Mouse (Mus musculus) forebrain, embryonic 12.5 days (tissue): ENCODE data around the gene Mafg. TPM values are rescaled to one million over a fixed set of nuclear protein-coding genes. Genes with fewer than 3 reads are reported as not detected.

Source experiments
- ATAC-seq: fragments of 200-750 bp; cut with Nextera tagmentation; 2 replicates; pipeline ENCODE4 v1.8.0; 2017; ENCODE audit warnings: moderate TSS enrichment; ENCODE audit not compliant: low FRiP score
- H3K27ac ChIP-seq: fragments of 300-500 bp; sonication (generic); 2 replicates; pipeline ENCODE4 v1.5.1; 2016; ENCODE audit warnings: mild to moderate bottlenecking
- H3K27me3 ChIP-seq: fragments of 300-500 bp; sonication (generic); 2 replicates; pipeline ENCODE4 v1.6.1; 2016; ENCODE audit warnings: mild to moderate bottlenecking
- H3K36me3 ChIP-seq: fragments of 300-500 bp; sonication (generic); replicated peaks from 2 replicates; pipeline ENCODE4 v1.6.1; 2016; ENCODE audit warnings: mild to moderate bottlenecking
- H3K4me1 ChIP-seq: fragments of 300-500 bp; sonication (generic); 2 replicates; pipeline ENCODE4 v1.6.1; 2016
- H3K4me2 ChIP-seq: fragments of 300-500 bp; sonication (generic); 2 replicates; pipeline ENCODE4 v1.6.1; 2016; ENCODE audit warnings: mild to moderate bottlenecking, moderate library complexity
- H3K4me3 ChIP-seq: fragments of 300-500 bp; sonication (generic); replicated peaks from 2 replicates; pipeline ENCODE4 v1.5.1; 2016; ENCODE audit warnings: mild to moderate bottlenecking
- H3K9ac ChIP-seq: fragments of 300-500 bp; sonication (generic); 2 replicates; pipeline ENCODE4 v1.6.1; 2016; ENCODE audit warnings: mild to moderate bottlenecking
- H3K9me3 ChIP-seq: fragments of 300-500 bp; sonication (generic); 2 replicates; pipeline ENCODE4 v1.6.1; 2016
- WGBS: fragments of 180-500 bp; shearing (Covaris S2); methylation state at CpG from one replicate; pipeline ENCODE4 v1.1.7; 2016; 5-methylcytosine and 5-hydroxymethylcytosine counted together
- polyA plus RNA-seq: library from polyadenylated mRNA; unstranded; fragments of >200 nt; fragmentation: Nextera tagmentation; extraction: Ambion mirVana; gene quantifications from 2 replicates; pipeline ENCODE4 v1.2.1, GENCODE M21; 2016

Gene Mafg
- polyA plus RNA-seq, 1 experiment from 2014 or later, result 32.9 TPM

GRCm38 (mm10) chr11:120660301-120661075, 27.1 kb upstream of the Mafg start:
- H3K4me1 ChIP-seq, result peaks cover 23% of the 10 kb centered on the region
- no peaks in the 10 kb centered on the region for H3K36me3 ChIP-seq
- H3K27ac ChIP-seq, result no peak overlapping the region
- peak overlapping the region; percentile 41 for H3K4me3 ChIP-seq
- under 1% methylated on average over 82 of the region's 95 CpGs for WGBS
- H3K9me3 ChIP-seq, result no peaks in the 10 kb centered on the region
- peak overlapping the region; percentile 60 for H3K4me2 ChIP-seq
- peak overlapping the region; percentile 33; the same call in 1 of the 2 replicates for H3K9ac ChIP-seq
- 0 out of 2 replicates have a peak, but pooled peaks have one; percentile 36 for ATAC-seq
- H3K27me3 ChIP-seq, result peaks cover 97% of the 10 kb centered on the region

GRCm38 (mm10) chr11:120659509-120660300, 26.3 kb upstream of the Mafg start:
- H3K4me2 ChIP-seq, result peak overlapping the region; percentile 60
- ATAC-seq, result 0 out of 2 replicates have a peak, but pooled peaks have one; percentile 6
- H3K27ac ChIP-seq, result no peak overlapping the region
- WGBS, result 3% methylated on average over 45 of the region's 50 CpGs
- peaks cover 23% of the 10 kb centered on the region for H3K4me1 ChIP-seq
- no peaks in the 10 kb centered on the region for H3K9me3 ChIP-seq
- H3K27me3 ChIP-seq, result peaks cover 93% of the 10 kb centered on the region
- peak overlapping the region; percentile 33; the same call in 1 of the 2 replicates for H3K9ac ChIP-seq
- H3K36me3 ChIP-seq, result no peaks in the 10 kb centered on the region
- H3K4me3 ChIP-seq, result peak overlapping the region; percentile 41

GRCm38 (mm10) chr11:120658876-120659410, 25.5 kb upstream of the Mafg start:
- H3K4me3 ChIP-seq, result no peak overlapping the region
- no peak overlapping the region for H3K4me2 ChIP-seq
- H3K36me3 ChIP-seq, result no peaks in the 10 kb centered on the region
- no peaks in the 10 kb centered on the region for H3K9me3 ChIP-seq
- H3K27me3 ChIP-seq, result peaks cover 95% of the 10 kb centered on the region
- H3K9ac ChIP-seq, result no peak overlapping the region
- H3K4me1 ChIP-seq, result peaks cover 23% of the 10 kb centered on the region
- H3K27ac ChIP-seq, result no peak overlapping the region
- no peak for ATAC-seq
- 5% methylated on average over 24 of the region's 24 CpGs for WGBS

GRCm38 (mm10) chr11:120657301-120657700, 23.9 kb upstream of the Mafg start:
- WGBS, result 85% methylated on average over 4 of the region's 4 CpGs
- Histone ChIP-seq H3K4me1 (peaks cover 23% of the 10 kb centered on the region), H3K9me3 (no peaks in the 10 kb centered on the region), H3K27me3 (peaks cover 79% of the 10 kb centered on the region), H3K4me3 (no peak overlapping the region), H3K27ac (no peak overlapping the region), H3K9ac (no peak overlapping the region), H3K36me3 (no peaks in the 10 kb centered on the region), H3K4me2 (no peak overlapping the region)
- ATAC-seq, result no peak

- Histone ChIP-seq H3K27ac (no peak overlapping the region), H3K9ac (no peak overlapping the region), H3K4me2 (no peak overlapping the region), H3K36me3 (no peaks in the 10 kb centered on the region), H3K27me3 (peaks cover 61% of the 10 kb centered on the region), H3K9me3 (no peaks in the 10 kb centered on the region), H3K4me3 (no peak overlapping the region), H3K4me1 (peaks cover 7% of the 10 kb centered on the region)
- WGBS, result 75% methylated on average over 3 of the region's 3 CpGs
- ATAC-seq, result no peak
Measured at GRCm38 (mm10) chr11:120654741-120655140, 21.3 kb upstream of the Mafg start.

- H3K36me3 ChIP-seq, result no peaks in the 10 kb centered on the region
- no peak overlapping the region for H3K4me2 ChIP-seq
- no peak overlapping the region for H3K4me3 ChIP-seq
- no peak for ATAC-seq
- H3K4me1 ChIP-seq, result peaks cover 9% of the 10 kb centered on the region
- no peaks in the 10 kb centered on the region for H3K9me3 ChIP-seq
- H3K27me3 ChIP-seq, result peaks cover 44% of the 10 kb centered on the region
- no peak overlapping the region for H3K27ac ChIP-seq
- no peak overlapping the region for H3K9ac ChIP-seq
- 69% methylated on average over 3 of the region's 3 CpGs for WGBS
Measured at GRCm38 (mm10) chr11:120651872-120652271, 18.5 kb upstream of the Mafg start.

- H3K4me2 ChIP-seq, result peak within 1 kb of the TSS; percentile 35
- no peaks in the 10 kb centered on the region for H3K36me3 ChIP-seq
- peaks cover 28% of the 10 kb centered on the region for H3K27me3 ChIP-seq
- 6% methylated on average over 13 of the region's 13 CpGs for WGBS
- H3K9me3 ChIP-seq, result no peaks in the 10 kb centered on the region
- no peak for ATAC-seq
- no peak within 1 kb of the TSS for H3K27ac ChIP-seq
- no peak within 1 kb of the TSS for H3K9ac ChIP-seq
- no peak within 1 kb of the TSS for H3K4me3 ChIP-seq
- H3K4me1 ChIP-seq, result peaks cover 12% of the 10 kb centered on the region
Measured at GRCm38 (mm10) chr11:120648001-120648476, 14.6 kb upstream of the Mafg start, which contains the start of gene Myadml2. Myadml2 (minus strand) TSS chr11:120648158.

- Histone ChIP-seq H3K27me3 (peaks cover 36% of the 10 kb centered on the region), H3K9ac (no peak overlapping the region), H3K4me2 (no peak overlapping the region), H3K4me1 (peaks cover 20% of the 10 kb centered on the region), H3K36me3 (no peaks in the 10 kb centered on the region), H3K4me3 (no peak overlapping the region), H3K9me3 (no peaks in the 10 kb centered on the region), H3K27ac (no peak overlapping the region)
- 82% methylated on average over 35 of the region's 35 CpGs for WGBS
- ATAC-seq, result no peak
Measured at GRCm38 (mm10) chr11:120647047-120647830, 13.8 kb upstream of the Mafg start.

- H3K9ac ChIP-seq, result peak within 1 kb of the TSS; percentile 66
- 0 out of 2 replicates have a peak within 1 kb of the TSS, but pooled peaks have one; percentile 2 for H3K27ac ChIP-seq
- H3K4me1 ChIP-seq, result peaks cover 23% of the 10 kb centered on the region
- ATAC-seq, result peak; percentile 99
- H3K27me3 ChIP-seq, result peaks cover 40% of the 10 kb centered on the region
- H3K4me2 ChIP-seq, result peak within 1 kb of the TSS; percentile 90
- no peaks in the 10 kb centered on the region for H3K9me3 ChIP-seq
- WGBS, result 0% methylated on average over 15 of the region's 15 CpGs
- no peaks in the 10 kb centered on the region for H3K36me3 ChIP-seq
- H3K4me3 ChIP-seq, result peak within 1 kb of the TSS; percentile 49
Measured at GRCm38 (mm10) chr11:120643601-120643987, 10.2 kb upstream of the Mafg start, which contains the start of gene Pycr1. Pycr1 (minus strand) TSS chr11:120643769.

- peak overlapping the region; percentile 66 for H3K9ac ChIP-seq
- peak; percentile 52 for ATAC-seq
- peaks cover 20% of the 10 kb centered on the region for H3K4me1 ChIP-seq
- H3K9me3 ChIP-seq, result no peaks in the 10 kb centered on the region
- H3K27me3 ChIP-seq, result peaks cover 38% of the 10 kb centered on the region
- 2% methylated on average over 18 of the region's 18 CpGs for WGBS
- peak overlapping the region; percentile 49 for H3K4me3 ChIP-seq
- no peaks in the 10 kb centered on the region for H3K36me3 ChIP-seq
- no peak overlapping the region for H3K27ac ChIP-seq
- peak overlapping the region; percentile 90 for H3K4me2 ChIP-seq
Measured at GRCm38 (mm10) chr11:120642939-120643600, 9.7 kb upstream of the Mafg start.

- Histone ChIP-seq H3K9ac (no peak overlapping the region), H3K36me3 (no peaks in the 10 kb centered on the region), H3K4me3 (no peak overlapping the region), H3K4me2 (no peak overlapping the region), H3K27me3 (peaks cover 27% of the 10 kb centered on the region), H3K4me1 (peaks cover 14% of the 10 kb centered on the region), H3K9me3 (no peaks in the 10 kb centered on the region), H3K27ac (no peak overlapping the region)
- WGBS, result 88% methylated on average over 8 of the region's 8 CpGs
- ATAC-seq, result no peak
Measured at GRCm38 (mm10) chr11:120641869-120642268, 8.5 kb upstream of the Mafg start.
